Mouse (Mus musculus): ENCODE measurements at regions not wholly inside any gene's neighbourhood (a gene's known extent, or its start where the extent isn't known, plus 50 kb on each side); places are given as distances from the start of the nearest gene placed in this dataset.
A peak's percentile ranks its signal among the peaks of the same experiment; 100 is the strongest.

- DNase-seq (ENCODE audit: low spot score) (no peak), ATAC-seq (replicated peaks; ENCODE audit: low FRiP score, low read depth) (no peak)
- Histone ChIP-seq H3K36me3 (ENCODE audit: insufficient read depth, low read length) (no peaks in the 10 kb centered on the region), H3K4me3 (replicated peaks; ENCODE audit: low read depth, low read length) (no peak overlapping the region), H3K9me3 (replicated peaks; ENCODE audit: low read length) (no peaks in the 10 kb centered on the region), H3K4me2 (ENCODE audit: low read length) (no peak overlapping the region), H3K27me3 (ENCODE audit: insufficient read depth, low read length) (peaks cover 2% of the 10 kb centered on the region; the same call in 1 of the 2 replicates), H3K4me1 (replicated peaks; ENCODE audit: insufficient read depth, low read length) (no peaks in the 10 kb centered on the region), H3K27ac (no peak overlapping the region), H3K9ac (ENCODE audit: low read depth, low read length) (no peak overlapping the region)
- no peak for TF ChIP-seq CTCF (IDR thresholded peaks at IDR 0.05; ENCODE audit: low read depth)
- WGBS = 25% methylated on average over 6 of the region's 6 CpGs
These were observed 279.5 kb upstream of the Atp11b start for GRCm38 (mm10) chr3:35474361-35474760.

DNA sequence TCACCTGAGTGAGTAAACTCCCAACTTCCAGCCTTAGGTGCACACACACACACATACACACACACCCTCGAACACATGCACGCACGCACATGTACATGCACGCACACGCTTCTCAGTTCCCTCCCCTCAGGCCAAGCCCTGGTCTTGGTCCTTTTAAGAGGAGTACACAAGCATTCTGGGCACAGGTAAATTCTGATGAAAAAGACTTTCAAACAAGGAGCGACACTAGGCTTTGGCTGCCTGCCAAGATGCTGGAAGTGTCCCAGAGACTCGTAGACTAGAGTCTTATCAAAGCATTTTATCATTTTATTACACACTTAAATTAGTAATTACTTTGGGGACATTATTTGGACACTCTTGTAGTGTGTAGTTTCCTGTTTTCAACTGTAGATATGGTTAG, 278.6 kb upstream of the Atp11b start:
- Histone ChIP-seq H3K36me3 (ENCODE audit: insufficient read depth, low read length) (no peaks in the 10 kb centered on the region), H3K27me3 (ENCODE audit: insufficient read depth, low read length) (peaks cover 2% of the 10 kb centered on the region; the same call in 1 of the 2 replicates), H3K27ac (no peak overlapping the region), H3K4me1 (replicated peaks; ENCODE audit: insufficient read depth, low read length) (no peaks in the 10 kb centered on the region), H3K9me3 (replicated peaks; ENCODE audit: low read length) (no peaks in the 10 kb centered on the region), H3K4me3 (replicated peaks; ENCODE audit: low read depth, low read length) (no peak overlapping the region), H3K9ac (ENCODE audit: low read depth, low read length) (no peak overlapping the region), H3K4me2 (ENCODE audit: low read length) (no peak overlapping the region)
- TF ChIP-seq CTCF (IDR thresholded peaks at IDR 0.05; ENCODE audit: low read depth) = no peak
- ATAC-seq (replicated peaks; ENCODE audit: low FRiP score, low read depth) = no peak
- no peak for DNase-seq (ENCODE audit: low spot score)
- 68% methylated on average over 7 of the region's 7 CpGs for WGBS

DNA sequence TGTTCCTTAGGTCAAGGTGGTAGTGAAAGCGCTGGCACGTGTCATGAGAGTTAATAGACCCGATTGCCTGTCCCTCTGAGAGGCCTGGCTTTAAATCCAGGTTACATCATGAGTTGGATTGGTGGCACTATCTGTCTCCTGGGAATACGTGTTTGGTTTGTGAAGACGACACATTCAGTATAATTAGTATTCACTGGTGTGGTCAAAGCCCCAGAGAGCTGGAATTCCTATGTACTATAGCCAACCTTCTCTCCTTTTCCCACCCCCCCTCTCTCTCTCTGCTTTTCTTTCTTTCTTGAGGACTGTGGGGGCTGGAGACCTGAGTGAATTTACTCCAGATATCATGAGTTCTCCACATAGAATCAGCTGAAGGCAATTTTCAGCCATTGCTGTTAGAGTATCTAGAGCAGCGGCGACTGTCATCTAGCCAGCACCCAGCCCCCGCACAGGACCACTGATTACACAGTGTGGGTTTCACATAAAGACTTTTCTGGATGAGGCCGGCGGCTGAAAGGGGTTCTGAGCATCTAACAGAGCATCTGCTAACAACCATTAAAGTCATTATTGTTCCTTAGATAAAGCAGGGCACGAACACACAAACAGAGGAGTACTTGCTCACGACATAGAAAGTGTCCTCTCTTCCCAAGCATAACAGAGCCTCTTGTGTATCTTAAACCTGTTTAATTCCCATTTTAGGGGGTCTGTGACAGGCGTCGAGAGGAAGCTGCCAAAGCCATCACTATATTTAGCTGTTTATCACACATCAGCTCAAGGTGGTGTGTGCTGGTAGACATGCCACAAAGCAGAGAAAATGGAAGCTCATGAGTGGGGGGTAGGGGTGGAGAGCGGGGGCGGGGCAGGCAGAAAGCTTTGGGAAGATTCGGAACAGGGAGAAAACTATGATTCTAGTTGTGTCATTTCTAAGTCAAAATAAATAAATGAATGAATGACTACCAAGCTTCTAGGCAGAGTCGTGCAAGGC, 272.9 kb upstream of the Atp11b start:
- Histone ChIP-seq H3K36me3 (ENCODE audit: insufficient read depth, low read length) (no peaks in the 10 kb centered on the region), H3K9me3 (replicated peaks; ENCODE audit: low read length) (no peaks in the 10 kb centered on the region), H3K27ac (no peak overlapping the region), H3K4me1 (replicated peaks; ENCODE audit: insufficient read depth, low read length) (no peaks in the 10 kb centered on the region), H3K9ac (ENCODE audit: low read depth, low read length) (no peak overlapping the region), H3K4me2 (ENCODE audit: low read length) (no peak overlapping the region), H3K27me3 (ENCODE audit: insufficient read depth, low read length) (peaks cover 5% of the 10 kb centered on the region; the same call in 1 of the 2 replicates), H3K4me3 (replicated peaks; ENCODE audit: low read depth, low read length) (no peak overlapping the region)
- ATAC-seq (replicated peaks; ENCODE audit: low FRiP score, low read depth) (no peak), DNase-seq (ENCODE audit: low spot score) (no peak)
- TF ChIP-seq CTCF (IDR thresholded peaks at IDR 0.05; ENCODE audit: low read depth) = no peak
- 73% methylated on average over 18 of the region's 18 CpGs for WGBS

GRCm38 (mm10) chr3:35481841-35482240, 272.1 kb upstream of the Atp11b start:
- ATAC-seq (replicated peaks; ENCODE audit: low FRiP score, low read depth) (no peak), DNase-seq (ENCODE audit: low spot score) (no peak)
- no peak overlapping the region for H3K27ac ChIP-seq
- H3K27me3 ChIP-seq (ENCODE audit: insufficient read depth, low read length) = peaks cover 5% of the 10 kb centered on the region; the same call in 1 of the 2 replicates
- H3K9ac ChIP-seq (ENCODE audit: low read depth, low read length) = no peak overlapping the region
- 42% methylated on average over 11 of the region's 11 CpGs for WGBS
- no peaks in the 10 kb centered on the region for H3K36me3 ChIP-seq (ENCODE audit: insufficient read depth, low read length)
- H3K9me3 ChIP-seq (replicated peaks; ENCODE audit: low read length) = no peaks in the 10 kb centered on the region
- TF ChIP-seq CTCF (IDR thresholded peaks at IDR 0.05; ENCODE audit: low read depth) = no peak
- H3K4me3 ChIP-seq (replicated peaks; ENCODE audit: low read depth, low read length) = no peak overlapping the region
- H3K4me2 ChIP-seq (ENCODE audit: low read length) = no peak overlapping the region
- H3K4me1 ChIP-seq (replicated peaks; ENCODE audit: insufficient read depth, low read length) = no peaks in the 10 kb centered on the region

GRCm38 (mm10) chr3:35482296-35482695, 271.6 kb upstream of the Atp11b start:
- H3K4me2 ChIP-seq (ENCODE audit: low read length) = no peak overlapping the region
- peak; percentile 78 for TF ChIP-seq CTCF (IDR thresholded peaks at IDR 0.05; ENCODE audit: low read depth)
- H3K4me1 ChIP-seq (replicated peaks; ENCODE audit: insufficient read depth, low read length) = no peaks in the 10 kb centered on the region
- no peaks in the 10 kb centered on the region for H3K36me3 ChIP-seq (ENCODE audit: insufficient read depth, low read length)
- WGBS = 3% methylated on average over 6 of the region's 6 CpGs
- ATAC-seq (replicated peaks; ENCODE audit: low FRiP score, low read depth) (no peak), DNase-seq (ENCODE audit: low spot score) (peak; percentile 89)
- H3K27me3 ChIP-seq (ENCODE audit: insufficient read depth, low read length) = peaks cover 5% of the 10 kb centered on the region; the same call in 1 of the 2 replicates
- H3K9ac ChIP-seq (ENCODE audit: low read depth, low read length) = no peak overlapping the region
- no peak overlapping the region for H3K27ac ChIP-seq
- H3K9me3 ChIP-seq (replicated peaks; ENCODE audit: low read length) = no peaks in the 10 kb centered on the region
- H3K4me3 ChIP-seq (replicated peaks; ENCODE audit: low read depth, low read length) = no peak overlapping the region

DNA sequence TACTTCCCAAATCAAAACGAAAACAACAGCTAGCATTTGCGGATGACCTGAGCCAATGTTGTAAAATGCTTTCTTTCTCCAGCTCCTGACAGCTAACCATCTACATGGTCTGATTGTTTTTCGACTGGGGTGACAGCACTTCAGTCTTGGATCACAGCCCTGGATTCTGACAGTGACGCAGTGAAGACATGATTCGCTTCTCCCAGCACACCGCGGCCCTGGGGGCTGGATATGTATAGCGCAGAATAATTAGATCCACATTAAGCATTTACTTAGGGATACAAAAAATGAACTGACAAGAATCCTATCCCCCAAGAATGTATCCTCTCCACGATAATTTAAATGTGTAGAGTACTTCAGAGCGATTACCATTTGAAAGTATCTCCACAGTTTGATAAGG, 271.1 kb upstream of the Atp11b start:
- 72% methylated on average over 10 of the region's 10 CpGs for WGBS
- Histone ChIP-seq H3K4me2 (ENCODE audit: low read length) (no peak overlapping the region), H3K9me3 (replicated peaks; ENCODE audit: low read length) (no peaks in the 10 kb centered on the region), H3K4me1 (replicated peaks; ENCODE audit: insufficient read depth, low read length) (no peaks in the 10 kb centered on the region), H3K4me3 (replicated peaks; ENCODE audit: low read depth, low read length) (no peak overlapping the region), H3K9ac (ENCODE audit: low read depth, low read length) (no peak overlapping the region), H3K27me3 (ENCODE audit: insufficient read depth, low read length) (peaks cover 5% of the 10 kb centered on the region; the same call in 1 of the 2 replicates), H3K36me3 (ENCODE audit: insufficient read depth, low read length) (no peaks in the 10 kb centered on the region), H3K27ac (no peak overlapping the region)
- ATAC-seq (replicated peaks; ENCODE audit: low FRiP score, low read depth) (no peak), DNase-seq (ENCODE audit: low spot score) (no peak)
- TF ChIP-seq CTCF (IDR thresholded peaks at IDR 0.05; ENCODE audit: low read depth) = no peak
